Mouse (Mus musculus) thymus, adult 2 months (tissue): ENCODE data around the gene Anapc2.

Experiments used
- CTCF ChIP-seq: fragments of 200-500 bp; IDR thresholded peaks from 2 replicates; pipeline ENCODE4 v1.5.1; 2012; ENCODE audit warnings: mild to moderate bottlenecking, control low read depth, low read length, moderate library complexity, borderline replicate concordance; ENCODE audit not compliant: control insufficient read depth, poor library complexity, insufficient read depth; ENCODE audit errors: extremely low read depth
- POLR2A ChIP-seq: fragments of 200-500 bp; IDR thresholded peaks from 2 replicates; pipeline ENCODE4 v1.6.1; 2012; ENCODE audit warnings: mild to moderate bottlenecking, low read length, control low read depth, moderate library complexity; ENCODE audit not compliant: control insufficient read depth, poor library complexity, insufficient read depth; ENCODE audit errors: extremely low read depth

DNA sequence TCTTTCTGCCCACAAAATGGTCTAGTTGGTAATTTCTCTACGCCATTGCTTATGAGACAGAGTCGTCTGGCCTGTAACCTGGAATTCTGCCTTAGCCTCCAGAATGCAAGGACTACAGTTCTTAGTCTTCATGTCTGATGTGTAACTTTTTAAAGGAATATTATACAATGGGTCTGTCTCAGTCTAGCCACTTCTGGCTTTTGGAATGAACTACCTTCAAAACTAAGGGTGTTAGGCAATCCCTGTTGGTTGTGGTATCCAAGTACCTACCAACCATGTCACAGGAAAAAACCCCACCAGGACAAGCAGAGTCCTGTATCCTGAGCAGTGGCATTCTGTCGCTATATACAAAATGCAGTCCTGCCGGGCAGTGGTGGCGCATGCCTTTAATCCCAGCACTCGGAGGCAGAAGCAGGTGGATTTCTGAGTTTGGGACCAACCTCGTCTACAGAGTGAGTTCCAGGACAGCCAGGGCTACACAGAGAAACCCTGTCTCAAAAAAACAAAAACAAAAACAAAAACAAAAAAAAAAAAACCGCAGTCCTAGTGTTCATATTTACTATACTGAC, 46.4 kb upstream of the Anapc2 start:
- TF ChIP-seq CTCF (no peak), POLR2A (no peak)
